Mouse (Mus musculus) forebrain, embryonic 11.5 days (tissue): ENCODE measurements around the gene Lgals1. TPM values are rescaled to one million over a fixed set of nuclear protein-coding genes. Genes with fewer than 3 reads are reported as not detected.

Experiments used
- ATAC-seq: fragments of 200-750 bp; cut with Nextera tagmentation; replicated peaks from 2 replicates; pipeline ENCODE4 v1.8.0; 2017; ENCODE audit warnings: moderate TSS enrichment; ENCODE audit not compliant: low FRiP score
- DNase-seq: peaks from one replicate; pipeline ENCODE4 v3.0.0-alpha.2; 2017; ENCODE audit warnings: low spot score
- H3K27ac ChIP-seq: fragments of 300-500 bp; sonication (generic); 2 replicates; pipeline ENCODE4 v1.5.1; 2014; ENCODE audit warnings: low read depth, low read length
- H3K27me3 ChIP-seq: fragments of 300-500 bp; sonication (generic); 2 replicates; pipeline ENCODE4 v1.6.1; 2014; ENCODE audit warnings: mild to moderate bottlenecking, low read length, mixed read lengths; ENCODE audit not compliant: control insufficient read depth, insufficient read depth
- H3K36me3 ChIP-seq: fragments of 300-500 bp; sonication (generic); 2 replicates; pipeline ENCODE4 v1.6.1; 2014; ENCODE audit warnings: mild to moderate bottlenecking, low read length, moderate library complexity, mixed read lengths; ENCODE audit not compliant: control insufficient read depth, insufficient read depth
- H3K4me1 ChIP-seq: fragments of 300-500 bp; sonication (generic); replicated peaks from 2 replicates; pipeline ENCODE4 v1.6.1; 2014; ENCODE audit warnings: low read length, mixed read lengths; ENCODE audit not compliant: control insufficient read depth, insufficient read depth
- H3K4me2 ChIP-seq: fragments of 300-500 bp; sonication (generic); 2 replicates; pipeline ENCODE4 v1.6.1; 2014; ENCODE audit warnings: low read depth, mild to moderate bottlenecking, low read length, moderate library complexity, mixed read lengths; ENCODE audit not compliant: severe bottlenecking
- H3K4me3 ChIP-seq: fragments of 300-500 bp; sonication (generic); 2 replicates; pipeline ENCODE4 v1.5.1; 2014; ENCODE audit warnings: low read depth, low read length
- H3K9ac ChIP-seq: fragments of 300-500 bp; sonication (generic); 2 replicates; pipeline ENCODE4 v1.6.1; 2014; ENCODE audit warnings: low read length
- H3K9me3 ChIP-seq: fragments of 300-500 bp; sonication (generic); 2 replicates; pipeline ENCODE4 v1.6.1; 2016; ENCODE audit warnings: low read length, mixed read lengths; ENCODE audit not compliant: control insufficient read depth
- WGBS: fragments of 180-500 bp; shearing (Covaris S2); extraction: QIAGEN DNeasy Blood & Tissue Kit; methylation state at CpG from one replicate; pipeline ENCODE4 v1.1.7; 2014; 5-methylcytosine and 5-hydroxymethylcytosine counted together
- polyA plus RNA-seq: library from polyadenylated mRNA; unstranded; fragments of >200 nt; fragmentation: Nextera tagmentation; extraction: Ambion mirVana; gene quantifications from 2 replicates; pipeline ENCODE4 v1.2.1, GENCODE M21; 2014

Gene Lgals1
- polyA plus RNA-seq, 1 experiment from 2014 or later, result 279 TPM

DNA sequence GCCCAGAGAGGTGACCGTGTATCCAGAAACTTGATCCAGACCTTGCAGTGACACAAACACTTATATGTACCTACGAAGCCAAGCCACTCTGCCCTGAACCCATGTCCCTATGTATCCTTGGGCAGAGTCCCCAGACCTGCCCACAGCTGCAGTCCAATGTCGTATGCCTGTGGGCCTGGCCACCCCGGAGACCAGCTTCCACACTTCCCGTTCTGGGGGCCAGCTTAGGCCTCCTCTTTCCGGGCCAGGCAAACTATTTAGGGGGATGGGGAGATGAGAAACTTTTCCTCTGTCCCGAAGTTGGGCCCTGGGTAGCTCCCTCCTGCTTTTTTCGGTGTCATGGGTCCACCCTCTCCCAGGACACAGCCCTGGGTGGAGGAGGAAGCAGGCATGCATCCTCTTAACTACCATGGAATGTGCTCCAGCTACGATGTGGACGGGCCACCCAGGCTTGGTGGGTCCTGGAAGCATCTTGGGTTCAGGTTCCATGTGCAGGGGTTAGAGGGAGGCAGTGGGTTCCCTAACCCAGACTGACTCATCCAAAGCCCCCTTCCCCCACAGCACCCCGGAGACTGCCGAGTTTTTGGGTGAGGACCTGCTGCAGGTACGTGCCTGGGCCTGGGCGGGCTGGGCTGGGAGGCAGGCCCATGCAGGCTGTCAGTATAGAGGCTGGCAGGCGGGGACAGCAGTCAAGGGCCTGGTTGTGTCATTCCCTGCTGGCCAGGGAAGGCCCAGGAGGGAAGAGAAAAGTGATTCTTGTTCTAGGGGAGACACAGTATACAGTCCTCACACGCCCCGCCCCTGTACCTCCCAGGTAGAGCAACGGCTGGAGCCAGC is 25.7 kb upstream of the Lgals1 start:
- Histone ChIP-seq H3K27me3 (peaks cover 4% of the 10 kb centered on the region; the same call in 1 of the 2 replicates), H3K4me2 (peak overlapping the region; percentile 99), H3K4me1 (peaks cover 13% of the 10 kb centered on the region; the same call in 1 of the 2 replicates), H3K36me3 (no peaks in the 10 kb centered on the region), H3K27ac (no peak overlapping the region), H3K9me3 (no peaks in the 10 kb centered on the region), H3K9ac (peak overlapping the region; percentile 64; the same call in 1 of the 2 replicates), H3K4me3 (peak overlapping the region; percentile 54)
- 17% methylated on average over 18 of the region's 18 CpGs for WGBS
- ATAC-seq (no peak), DNase-seq (no peak)

DNA sequence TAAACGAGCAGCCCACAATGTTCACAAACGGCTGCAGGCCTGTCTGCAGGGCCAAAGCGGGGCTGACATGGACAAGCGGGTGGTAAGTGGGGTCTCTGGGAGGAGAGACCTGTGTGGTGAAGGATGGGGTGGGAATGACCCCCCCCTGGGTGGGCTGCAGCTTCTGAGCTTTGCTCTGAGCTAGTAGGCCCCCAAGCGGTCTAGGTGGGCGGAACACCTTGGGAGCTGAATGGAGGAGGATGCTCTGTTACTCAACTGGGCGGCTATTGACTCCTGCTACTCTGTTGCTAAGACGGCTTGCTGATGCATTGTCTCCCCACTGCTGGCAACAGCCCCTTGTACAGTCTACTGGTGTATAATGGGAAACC is 25.1 kb upstream of the Lgals1 start:
- Histone ChIP-seq H3K36me3 (no peaks in the 10 kb centered on the region), H3K4me1 (peaks cover 13% of the 10 kb centered on the region; the same call in 1 of the 2 replicates), H3K4me2 (no peak overlapping the region), H3K27me3 (peaks cover 4% of the 10 kb centered on the region; the same call in 1 of the 2 replicates), H3K27ac (no peak overlapping the region), H3K9ac (no peak overlapping the region), H3K9me3 (no peaks in the 10 kb centered on the region), H3K4me3 (no peak overlapping the region)
- 31% methylated on average over 8 of the region's 8 CpGs for WGBS
- no peak for DNase-seq
- ATAC-seq, result no peak

DNA sequence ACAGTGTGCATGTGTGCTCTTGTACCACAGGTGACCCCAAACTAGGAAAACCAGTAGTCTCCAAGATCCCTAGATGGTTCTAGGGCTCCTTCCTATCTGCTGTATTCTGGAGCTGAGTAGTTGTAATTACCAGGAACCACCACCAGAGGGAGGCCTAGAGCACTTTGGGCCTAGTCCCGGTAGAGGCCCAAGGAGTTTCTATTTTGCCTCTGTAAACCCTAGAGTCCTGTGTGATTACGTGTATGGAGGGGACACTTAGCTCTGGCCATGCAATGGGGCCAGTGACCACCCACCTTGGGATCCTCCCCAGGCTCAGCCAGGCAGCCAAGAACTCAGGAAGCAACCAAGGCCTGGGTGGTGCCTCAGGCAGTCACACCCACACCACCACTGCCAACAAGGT is 23.3 kb upstream of the Lgals1 start:
- H3K27ac ChIP-seq, result no peak overlapping the region

DNA sequence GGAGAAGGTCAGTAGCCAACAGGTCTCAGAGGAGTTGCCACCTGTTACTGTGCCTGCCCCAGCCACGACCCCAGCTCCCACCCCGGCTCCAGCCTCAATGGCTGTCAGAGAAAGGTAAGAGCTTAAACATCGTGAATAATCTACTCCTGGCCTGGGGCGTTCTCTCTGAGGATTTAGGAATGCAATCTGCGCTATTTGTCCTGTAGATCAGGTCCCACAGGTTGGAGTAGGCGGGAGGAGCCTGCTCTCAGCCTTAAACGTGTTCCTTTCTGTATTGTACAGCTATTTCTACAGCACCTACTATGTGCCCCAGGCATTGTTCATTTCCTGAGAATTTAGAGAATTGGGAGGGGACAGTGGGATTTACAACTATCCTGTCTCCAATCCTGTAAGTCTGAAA is 18.1 kb upstream of the Lgals1 start:
- Histone ChIP-seq H3K27me3 (no peaks in the 10 kb centered on the region), H3K27ac (no peak overlapping the region), H3K4me2 (no peak overlapping the region), H3K4me1 (peaks cover 3% of the 10 kb centered on the region; the same call in 1 of the 2 replicates), H3K9ac (no peak overlapping the region), H3K9me3 (no peaks in the 10 kb centered on the region), H3K4me3 (no peak overlapping the region), H3K36me3 (no peaks in the 10 kb centered on the region)
- no peak for DNase-seq
- ATAC-seq, result no peak
- 85% methylated on average over 7 of the region's 7 CpGs for WGBS

More for the DNA sequence above, 23.3 kb upstream of the Lgals1 start:
- Histone ChIP-seq H3K9ac (no peak overlapping the region), H3K4me2 (no peak overlapping the region), H3K4me3 (no peak overlapping the region), H3K27me3 (peaks cover 4% of the 10 kb centered on the region; the same call in 1 of the 2 replicates), H3K9me3 (no peaks in the 10 kb centered on the region), H3K36me3 (no peaks in the 10 kb centered on the region), H3K4me1 (peaks cover 13% of the 10 kb centered on the region; the same call in 1 of the 2 replicates)
- ATAC-seq (peak; percentile 25; the same call in 1 of the 2 replicates), DNase-seq (peak; percentile 89)
- WGBS, result 10% methylated on average over 2 of the region's 2 CpGs

DNA sequence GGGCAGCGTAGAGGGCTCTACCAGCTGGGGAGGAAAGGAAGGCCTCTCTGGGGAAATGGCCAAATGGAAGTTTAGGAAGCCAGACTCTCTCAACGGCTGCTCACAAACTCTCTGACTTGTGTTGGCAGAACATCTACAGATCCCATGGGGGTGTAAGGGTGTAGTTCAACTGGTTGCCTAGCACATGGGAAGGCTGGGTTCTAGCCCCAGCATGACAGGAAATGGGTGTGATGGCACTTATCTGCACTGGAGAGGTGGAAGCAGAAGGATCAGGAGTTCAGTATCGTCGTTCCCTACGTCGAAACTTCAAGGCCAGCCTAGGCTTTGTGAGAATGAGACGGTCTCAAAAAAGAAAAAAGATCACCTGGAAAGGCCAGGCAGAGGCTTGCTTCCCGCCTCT is 17.5 kb upstream of the Lgals1 start:
- H3K4me2 ChIP-seq, result no peak overlapping the region
- H3K9ac ChIP-seq, result no peak overlapping the region
- H3K36me3 ChIP-seq, result no peaks in the 10 kb centered on the region
- H3K27me3 ChIP-seq, result no peaks in the 10 kb centered on the region
- peaks cover 3% of the 10 kb centered on the region; the same call in 1 of the 2 replicates for H3K4me1 ChIP-seq
- no peak overlapping the region for H3K4me3 ChIP-seq
- H3K27ac ChIP-seq, result no peak overlapping the region
- WGBS, result 94% methylated on average over 8 of the region's 8 CpGs
- no peaks in the 10 kb centered on the region for H3K9me3 ChIP-seq
- DNase-seq, result no peak
- no peak for ATAC-seq

DNA sequence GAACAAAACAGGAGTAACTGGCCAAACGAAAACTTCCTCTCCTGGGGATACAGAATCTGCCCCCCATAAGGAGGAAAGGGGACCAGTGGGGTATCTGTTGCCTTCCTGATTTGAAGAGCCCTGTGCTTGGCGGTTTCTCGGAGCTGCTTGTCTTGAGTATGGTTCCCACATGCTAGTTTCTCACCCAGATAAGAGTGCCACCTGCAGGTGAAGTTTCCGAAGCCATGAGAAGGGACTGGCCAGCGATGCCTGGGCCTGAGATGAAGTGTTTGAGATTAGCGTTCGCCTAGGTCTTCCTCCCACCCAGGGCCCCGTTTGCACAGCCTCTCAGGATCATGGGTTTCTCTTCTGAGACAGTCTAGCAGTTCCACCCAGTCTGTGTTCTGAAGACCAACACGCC is 14.5 kb upstream of the Lgals1 start:
- ATAC-seq (no peak), DNase-seq (no peak)
- H3K4me2 ChIP-seq, result no peak overlapping the region
- H3K27me3 ChIP-seq, result no peaks in the 10 kb centered on the region
- no peak overlapping the region for H3K9ac ChIP-seq
- H3K4me1 ChIP-seq, result peaks cover 14% of the 10 kb centered on the region
- H3K27ac ChIP-seq, result no peak overlapping the region
- no peak overlapping the region for H3K4me3 ChIP-seq
- 26% methylated on average over 9 of the region's 9 CpGs for WGBS
- H3K9me3 ChIP-seq, result no peaks in the 10 kb centered on the region
- H3K36me3 ChIP-seq, result no peaks in the 10 kb centered on the region

DNA sequence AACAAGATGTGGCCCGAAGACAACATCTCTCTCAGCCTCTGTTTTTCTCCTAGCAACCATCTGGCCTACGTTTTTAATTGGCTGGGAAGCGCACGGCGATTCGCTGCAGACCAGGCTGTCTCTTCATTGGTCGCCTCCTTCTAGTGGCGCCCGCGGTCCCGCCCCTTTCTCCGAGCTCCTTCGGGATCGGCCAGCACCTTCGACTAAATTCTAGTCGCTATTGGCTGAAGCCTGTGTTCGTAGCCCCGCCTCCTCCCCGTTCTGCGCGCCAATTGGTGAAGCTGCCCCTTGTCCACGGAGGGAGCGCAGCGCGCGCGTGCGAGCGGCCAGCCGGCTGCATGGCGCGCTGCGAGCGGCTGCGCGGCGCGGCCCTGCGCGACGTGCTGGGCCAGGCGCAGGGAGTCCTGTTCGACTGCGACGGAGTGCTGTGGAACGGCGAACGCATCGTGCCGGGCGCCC is 12.9 kb upstream of the Lgals1 start, which contains the start of gene Pdxp:
TSS of gene Pdxp (plus strand) at position 288 of the 459 bp plus-strand sequence.
- Histone ChIP-seq H3K36me3 (no peaks in the 10 kb centered on the region; the same call in 1 of the 2 replicates), H3K4me1 (peaks cover 14% of the 10 kb centered on the region)
- under 1% methylated on average over 51 of the region's 51 CpGs for WGBS

DNA sequence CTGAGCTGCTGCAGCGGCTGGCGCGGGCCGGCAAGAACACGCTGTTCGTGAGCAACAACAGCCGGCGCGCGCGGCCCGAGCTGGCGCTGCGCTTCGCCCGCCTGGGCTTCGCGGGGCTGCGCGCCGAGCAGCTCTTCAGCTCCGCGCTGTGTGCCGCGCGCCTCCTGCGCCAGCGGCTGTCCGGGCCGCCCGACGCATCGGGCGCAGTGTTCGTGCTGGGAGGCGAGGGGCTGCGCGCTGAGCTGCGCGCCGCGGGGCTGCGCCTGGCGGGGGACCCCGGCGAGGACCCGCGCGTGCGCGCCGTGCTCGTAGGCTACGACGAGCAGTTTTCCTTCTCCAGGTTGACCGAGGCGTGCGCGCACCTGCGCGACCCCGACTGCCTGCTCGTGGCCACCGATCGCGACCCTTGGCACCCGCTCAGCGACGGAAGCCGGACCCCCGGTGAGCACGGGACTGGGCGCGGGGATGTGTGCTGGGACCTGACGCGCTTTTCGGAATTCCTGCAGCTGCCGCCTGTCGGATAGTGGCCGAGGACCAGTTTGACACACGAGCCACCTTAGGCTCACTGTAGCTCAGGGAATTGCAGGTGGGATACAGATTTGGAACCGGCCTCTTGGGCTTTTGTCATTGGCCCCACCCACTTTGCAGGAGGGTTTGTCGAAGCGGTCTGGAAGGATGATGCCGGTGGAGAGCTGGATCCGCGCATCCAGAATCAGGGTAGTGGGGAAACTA is 12.3 kb upstream of the Lgals1 start:
- H3K4me3 ChIP-seq, result peak overlapping the region; percentile 71
- H3K36me3 ChIP-seq, result no peaks in the 10 kb centered on the region; the same call in 1 of the 2 replicates
- WGBS, result under 1% methylated on average over 82 of the region's 87 CpGs
- peaks cover 14% of the 10 kb centered on the region for H3K4me1 ChIP-seq
- H3K27ac ChIP-seq, result peak overlapping the region; percentile 89
- DNase-seq (no peak), ATAC-seq (peak; percentile 62)
- H3K9ac ChIP-seq, result peak overlapping the region; percentile 85
- H3K27me3 ChIP-seq, result no peaks in the 10 kb centered on the region
- H3K4me2 ChIP-seq, result peak overlapping the region; percentile 94
- no peaks in the 10 kb centered on the region for H3K9me3 ChIP-seq

More for the DNA sequence above, 12.9 kb upstream of the Lgals1 start, which contains the start of gene Pdxp:
- Histone ChIP-seq H3K9me3 (no peaks in the 10 kb centered on the region), H3K9ac (peak within 1 kb of the TSS; percentile 85), H3K27ac (peak within 1 kb of the TSS; percentile 89), H3K27me3 (no peaks in the 10 kb centered on the region), H3K4me3 (peak within 1 kb of the TSS; percentile 71), H3K4me2 (peak within 1 kb of the TSS; percentile 94)
- ATAC-seq (peak; percentile 94), DNase-seq (peak; percentile 99)
